Mouse (Mus musculus) frontal cortex, adult (tissue): Measurements from ENCODE around the gene Tcf19.
"Not testable (repeated sequence)": the region's sequence is repeated elsewhere in the genome, so short reads cannot be mapped to it uniquely, and the experiment has no call there.

Experiments
- ATAC-seq: cut with Nextera tagmentation; 2 replicates; pipeline ENCODE4 v1.9.2; 2017; ENCODE audit warnings: mild to moderate bottlenecking, moderate library complexity, mixed read lengths; ENCODE audit not compliant: low TSS enrichment

Gene Tcf19

DNA sequence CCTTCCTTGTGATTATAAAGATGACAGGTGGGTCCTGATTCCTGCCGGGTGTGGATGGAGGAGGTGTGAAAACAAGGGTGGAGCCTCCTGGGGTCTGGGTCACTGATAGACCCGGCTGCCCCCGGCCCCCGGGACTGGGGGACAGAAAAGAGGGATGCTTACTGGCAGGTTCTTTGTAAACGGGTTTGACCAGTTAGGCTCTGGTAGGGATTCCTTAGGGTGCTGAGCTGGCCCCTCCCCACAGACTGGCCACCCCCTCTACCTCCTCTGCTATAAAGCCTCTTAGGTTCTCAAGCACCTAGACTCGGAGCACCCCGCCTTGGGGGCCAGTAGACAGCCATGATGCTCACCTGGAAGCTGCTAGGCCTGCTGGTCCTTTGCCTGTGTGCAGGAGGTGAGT lies 16.3 kb upstream of the Tcf19 start, which contains the start of gene Psors1c2:
Psors1c2 (plus strand) TSS at position 301 of the 400 bp plus-strand sequence.
- ATAC-seq = no peak

GRCm38 (mm10) chr17:35532360-35532759 lies 15.7 kb upstream of the Tcf19 start:
- ATAC-seq = no peak

- ATAC-seq = peak; percentile 85
Observed at GRCm38 (mm10) chr17:35526644-35527043, 10.0 kb upstream of the Tcf19 start.

GRCm38 (mm10) chr17:35524354-35524753 lies 7.7 kb upstream of the Tcf19 start:
- ATAC-seq = no peak

- ATAC-seq = no peak
Observed at GRCm38 (mm10) chr17:35517526-35517925, 902 bp upstream of the Tcf19 start.

- 0 out of 2 replicates have a peak, but pooled peaks have one; percentile 6 for ATAC-seq
Observed at GRCm38 (mm10) chr17:35515911-35516640, 548 bp downstream of the Tcf19 start.

DNA sequence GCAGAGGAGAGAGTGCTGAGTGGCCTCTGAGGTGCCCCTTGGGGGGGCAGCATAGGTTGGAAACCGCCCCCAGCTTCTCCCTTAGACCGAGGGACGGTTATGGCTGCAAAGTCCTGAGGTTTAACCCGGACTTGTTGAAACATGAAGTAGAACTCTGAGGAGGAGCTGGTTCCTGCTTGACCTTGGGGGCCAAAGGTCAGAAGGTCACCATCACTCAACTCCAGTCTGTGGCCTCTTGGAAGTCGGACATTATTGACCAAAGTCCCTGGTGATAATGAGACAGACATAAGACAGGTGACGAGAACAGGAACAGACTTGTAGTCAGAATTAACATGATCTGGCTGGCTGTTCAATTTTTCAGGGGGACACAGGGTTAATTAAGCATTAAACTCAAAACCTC lies 1.9 kb downstream of the Tcf19 start:
- ATAC-seq = no peak

GRCm38 (mm10) chr17:35513886-35514285 lies 2.7 kb downstream of the Tcf19 start:
- ATAC-seq = no peak

DNA sequence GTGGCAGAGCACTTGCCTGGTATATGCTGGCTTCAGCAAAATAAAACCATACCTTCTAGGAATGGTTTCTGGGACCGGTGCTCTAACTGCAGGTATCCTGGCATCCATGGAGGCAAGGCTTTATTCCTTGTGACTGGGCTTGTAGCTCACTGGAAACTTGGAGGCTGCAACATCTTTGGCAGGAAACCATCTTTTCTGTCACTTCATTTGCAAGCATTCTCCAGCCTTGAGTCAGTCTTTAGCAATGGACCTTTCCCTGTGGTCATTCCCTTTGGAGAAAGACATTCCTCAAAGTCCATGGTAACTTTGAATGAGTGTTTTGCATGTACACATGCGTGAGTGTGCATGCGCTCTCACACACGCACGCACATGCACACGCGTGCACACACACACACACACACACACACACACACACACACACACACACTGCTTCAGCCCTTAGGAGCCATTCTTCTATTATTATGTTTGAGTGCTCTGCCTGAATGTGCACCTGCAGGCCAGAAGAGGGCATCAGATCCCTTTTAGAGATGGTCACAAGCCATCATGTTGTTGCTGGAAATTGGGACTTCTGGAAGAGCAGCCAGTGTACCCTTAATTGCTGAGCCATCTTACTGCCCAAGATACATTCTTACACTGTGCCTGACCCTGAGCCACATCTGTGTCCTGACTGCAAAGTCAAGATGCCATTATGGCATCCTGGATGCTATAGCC lies 3.6 kb downstream of the Tcf19 start:
- no peak for ATAC-seq

GRCm38 (mm10) chr17:35509284-35509683 lies 7.3 kb downstream of the Tcf19 start:
- ATAC-seq = peak; percentile 47

DNA sequence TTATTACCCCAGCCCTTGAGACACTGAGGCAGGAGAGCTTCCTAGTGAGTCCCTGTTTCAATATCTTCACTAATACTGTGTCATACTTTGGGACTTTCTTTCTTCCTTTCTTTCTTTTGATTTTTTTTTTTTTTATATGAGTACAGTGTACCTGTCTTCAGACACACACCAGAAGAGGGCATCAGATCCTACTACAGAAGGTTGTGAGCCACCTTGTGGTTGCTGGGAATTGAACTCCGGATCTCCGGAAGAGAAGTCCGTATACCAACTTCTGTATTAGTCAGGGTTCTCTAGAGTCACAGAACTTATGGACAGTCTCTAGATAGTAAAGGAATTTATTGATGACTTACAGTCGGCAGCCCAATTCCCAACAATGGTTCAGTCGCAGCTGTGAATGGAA lies 8.3 kb downstream of the Tcf19 start:
- ATAC-seq = not testable (repeated sequence)

GRCm38 (mm10) chr17:35507556-35508260 lies 8.9 kb downstream of the Tcf19 start:
- ATAC-seq = no peak

- ATAC-seq = no peak
Observed at GRCm38 (mm10) chr17:35506881-35507280, 9.7 kb downstream of the Tcf19 start.

DNA sequence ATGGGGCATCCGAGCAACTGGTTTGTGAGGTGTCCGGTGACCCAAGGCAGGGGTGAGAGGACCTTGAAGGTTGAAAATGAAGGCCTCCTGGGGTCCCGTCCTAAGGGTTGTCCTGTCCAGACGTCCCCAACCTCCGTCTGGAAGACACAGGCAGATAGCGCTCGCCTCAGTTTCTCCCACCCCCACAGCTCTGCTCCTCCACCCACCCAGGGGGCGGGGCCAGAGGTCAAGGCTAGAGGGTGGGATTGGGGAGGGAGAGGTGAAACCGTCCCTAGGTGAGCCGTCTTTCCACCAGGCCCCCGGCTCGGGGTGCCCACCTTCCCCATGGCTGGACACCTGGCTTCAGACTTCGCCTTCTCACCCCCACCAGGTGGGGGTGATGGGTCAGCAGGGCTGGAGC lies 10.8 kb downstream of the Tcf19 start, which contains the start of gene Pou5f1:
Pou5f1 (plus strand) TSS at position 243 of the 400 bp plus-strand sequence.
- no peak for ATAC-seq

DNA sequence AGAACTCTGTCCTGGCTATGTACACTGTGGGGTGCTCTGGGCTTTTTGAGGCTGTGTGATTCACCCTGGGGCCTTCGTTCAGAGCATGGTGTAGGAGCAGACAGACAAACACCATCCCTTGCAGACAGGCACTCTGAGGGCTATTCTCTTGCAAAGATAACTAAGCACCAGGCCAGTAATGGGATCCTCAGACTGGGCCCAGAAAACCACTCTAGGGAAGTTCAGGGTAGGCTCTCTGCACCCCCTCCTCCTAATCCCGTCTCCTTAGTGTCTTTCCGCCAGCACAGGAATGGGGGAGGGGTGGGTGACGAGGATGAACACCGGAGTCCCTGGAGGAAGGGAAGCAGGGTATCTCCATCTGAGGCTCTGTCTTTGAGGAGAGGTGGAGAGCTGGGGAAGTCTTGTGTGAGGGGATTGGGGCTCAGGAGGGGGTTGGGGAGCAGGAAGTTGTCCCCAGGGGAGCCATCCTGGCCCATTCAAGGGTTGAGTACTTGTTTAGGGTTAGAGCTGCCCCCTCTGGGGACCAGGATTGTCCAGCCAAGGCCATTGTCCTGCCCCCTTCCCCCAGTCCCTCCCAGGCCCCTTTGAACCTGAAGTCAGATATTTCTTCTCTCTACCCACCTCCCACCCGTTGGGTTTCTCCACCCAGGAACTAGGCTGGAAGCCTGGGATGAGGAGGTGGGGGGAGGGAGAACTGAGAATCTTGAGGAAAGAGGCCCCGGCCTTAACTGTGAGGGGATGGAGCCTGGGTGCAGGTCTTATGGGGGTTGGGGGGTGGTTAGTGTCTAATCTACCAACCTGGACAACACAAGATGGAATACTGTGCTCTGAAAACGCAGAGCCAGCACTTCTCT lies 11.8 kb downstream of the Tcf19 start:
- ATAC-seq = no peak

- no peak for ATAC-seq
Observed at GRCm38 (mm10) chr17:35503849-35504248, 12.8 kb downstream of the Tcf19 start.

GRCm38 (mm10) chr17:35502762-35503161 lies 13.9 kb downstream of the Tcf19 start:
- no peak for ATAC-seq

DNA sequence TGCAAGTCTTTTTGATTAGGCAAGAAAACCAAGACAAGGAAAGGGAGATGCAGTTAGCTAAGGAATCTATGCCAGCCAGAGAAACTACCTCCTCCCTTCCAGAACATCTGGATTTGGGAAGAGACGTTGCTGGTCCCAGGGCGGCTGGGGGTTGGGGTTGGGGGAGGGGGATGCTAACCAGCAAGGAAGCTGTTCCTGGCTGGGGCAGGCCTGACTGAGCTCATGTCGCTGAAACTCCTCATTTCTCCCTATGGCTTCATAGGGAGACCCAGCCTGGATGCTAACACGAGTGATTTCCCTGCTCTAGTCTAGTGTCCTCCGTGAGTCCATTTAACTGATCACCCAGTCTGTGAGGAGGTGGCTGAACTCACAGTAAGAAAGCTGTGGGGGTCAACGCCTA lies 14.4 kb downstream of the Tcf19 start:
- no peak for ATAC-seq

- no peak for ATAC-seq
Observed at GRCm38 (mm10) chr17:35497124-35497523, 19.5 kb downstream of the Tcf19 start.

DNA sequence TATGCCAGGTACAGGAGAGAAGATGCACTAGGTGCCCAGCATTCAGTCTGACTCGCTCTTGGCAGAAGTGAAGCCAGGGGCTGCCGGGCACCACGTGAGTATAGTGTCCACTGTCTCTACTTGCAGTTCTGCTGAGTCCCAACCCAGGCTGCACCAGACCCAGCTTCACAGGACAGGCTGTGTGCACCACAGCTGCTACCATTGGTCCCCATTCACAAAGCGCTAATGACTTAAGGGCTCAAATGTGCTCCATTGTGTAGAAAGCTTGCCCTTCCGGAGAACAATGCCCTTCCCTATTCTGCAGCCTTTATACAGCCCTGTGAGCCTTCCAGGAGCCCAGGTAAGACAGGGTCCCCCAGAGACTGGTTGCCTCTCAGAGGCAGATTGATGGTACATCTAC lies 26.3 kb downstream of the Tcf19 start:
- ATAC-seq = no peak

DNA sequence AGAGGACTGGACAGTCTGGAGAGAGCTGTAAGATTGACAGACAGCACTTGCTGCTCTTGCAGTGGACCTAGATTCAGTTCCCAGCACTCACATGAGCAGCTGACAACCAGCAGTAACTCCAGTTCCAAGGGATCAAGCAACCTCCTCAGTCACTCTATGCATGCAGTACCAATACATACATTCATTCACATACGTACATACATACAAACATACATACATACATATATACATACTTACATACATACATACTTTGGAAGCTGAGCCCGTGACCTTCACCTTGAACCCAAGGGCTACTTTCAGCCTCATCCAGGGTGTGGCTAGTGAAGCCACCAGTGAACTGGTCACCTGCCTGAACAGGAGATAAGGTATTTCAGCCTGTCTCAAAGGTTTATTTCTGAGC lies 28.6 kb downstream of the Tcf19 start:
- ATAC-seq = no peak

DNA sequence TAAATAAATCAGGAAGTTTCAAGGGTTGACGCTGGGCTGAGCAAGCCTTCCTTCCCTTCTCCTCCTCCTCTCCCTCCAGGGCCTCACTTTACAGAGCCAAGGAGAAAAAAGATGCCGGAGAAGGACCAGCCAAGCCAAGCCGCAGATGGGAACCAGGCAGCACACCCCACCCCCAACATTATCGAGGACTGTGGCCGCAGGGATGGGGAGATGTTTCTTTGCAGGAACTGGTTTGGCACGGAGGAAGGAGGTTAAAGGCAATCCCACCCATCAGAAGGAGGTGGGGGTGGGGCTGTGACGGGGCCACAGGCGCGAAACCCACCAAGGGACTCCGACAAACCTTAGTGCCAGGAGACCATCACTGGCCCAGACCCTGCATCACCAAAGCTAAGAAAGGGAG lies 29.9 kb downstream of the Tcf19 start:
- no peak for ATAC-seq
